In the genomic region with DNA sequence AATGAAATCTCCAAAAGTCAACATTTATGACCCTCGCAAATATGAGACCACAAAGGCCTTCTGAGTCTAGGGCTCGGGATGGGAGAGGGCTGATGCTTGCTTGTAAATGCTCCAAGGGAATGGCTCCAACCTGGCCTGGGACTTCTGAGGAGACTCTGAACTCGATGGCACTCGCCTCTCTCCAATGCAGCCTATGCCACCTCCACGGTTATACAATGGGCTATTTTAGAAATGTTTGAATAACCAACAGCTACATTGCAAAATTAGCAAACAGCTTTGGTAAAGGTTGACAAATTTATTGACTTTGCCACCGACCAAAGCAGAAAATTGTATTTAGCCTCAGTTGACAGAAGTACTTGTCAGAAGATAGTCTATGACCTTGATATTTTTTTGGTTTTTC, we compare ENCODE assay signal across 27 mouse cellular contexts. TPM values are rescaled to one million over a fixed set of nuclear protein-coding genes. Genes with fewer than 3 reads are reported as not detected.
"Had no signal": no experiment of that assay in that cellular context is flagged by ENCODE, and none has a peak within 500 bp of the region (broad histone marks: within the 10 kb centered on the region; RNA-seq: fewer than 3 reads in every experiment).

No protein-coding gene starts in this region.

- H3K9me3 ChIP-seq: heart, embryonic 10.5 days; heart, embryonic 13.5 days; heart, embryonic 15.5 days; hindbrain, embryonic 10.5 days; hindbrain, embryonic 12.5 days; intestine, embryonic 15.5 days; limb, embryonic 10.5 days; limb, embryonic 12.5 days had no signal

- H3K9ac ChIP-seq: heart, embryonic 13.5 days; heart, embryonic 15.5 days; hindbrain, embryonic 12.5 days; hindbrain, embryonic 14.5 days; intestine, embryonic 15.5 days; limb, embryonic 12.5 days had no signal

- H3K4me3 ChIP-seq: gastrocnemius, adult 2 months; heart, adult 2 months; heart, embryonic 10.5 days; heart, embryonic 13.5 days; heart, embryonic 15.5 days; hindbrain, embryonic 10.5 days; hindbrain, embryonic 12.5 days; intestine, embryonic 15.5 days; layer of hippocampus, adult 2 months; left cerebral cortex, adult 2 months; limb, embryonic 10.5 days; limb, embryonic 12.5 days had no signal

- DNase-seq: gastrocnemius, adult 2 months; gastrocnemius, postnatal 10 days; gastrocnemius, postnatal 25 days; heart, adult 2 months; heart, postnatal 14 days; heart, postnatal 4 days; kidney, adult 18-20 months; kidney, adult 8-10 months; kidney, postnatal 10 days; kidney, postnatal 25 days; kidney, postnatal 4 days had no signal

- ATAC-seq: forebrain, embryonic 16.5 days; hindbrain, embryonic 16.5 days; inflammation-experienced regulatory T-cells, adult 6 months; intestine, embryonic 15.5 days; intestine, postnatal 0 days had no signal

- H3K27ac ChIP-seq: gastrocnemius, adult 2 months; heart, adult 2 months; heart, embryonic 10.5 days; heart, embryonic 15.5 days; hindbrain, embryonic 10.5 days; hindbrain, embryonic 12.5 days; hindbrain, embryonic 14.5 days; intestine, embryonic 15.5 days; layer of hippocampus, adult 2 months; left cerebral cortex, adult 2 months; limb, embryonic 10.5 days; limb, embryonic 12.5 days had no signal

- H3K36me3 ChIP-seq: heart, embryonic 15.5 days; hindbrain, embryonic 10.5 days; hindbrain, embryonic 12.5 days; intestine, embryonic 15.5 days; limb, embryonic 12.5 days had no signal

- H3K4me1 ChIP-seq: hindbrain, embryonic 12.5 days; intestine, embryonic 15.5 days had no signal

- H3K4me2 ChIP-seq: heart, embryonic 13.5 days; heart, embryonic 15.5 days; hindbrain, embryonic 12.5 days; hindbrain, embryonic 14.5 days; intestine, embryonic 15.5 days; limb, embryonic 12.5 days had no signal

- H3K27me3 ChIP-seq: heart, embryonic 13.5 days; heart, embryonic 15.5 days; hindbrain, embryonic 12.5 days; intestine, embryonic 15.5 days; limb, embryonic 12.5 days had no signal

RNA-seq across cellular contexts. Expression of a gene that starts 19.9 kb away (rescaled TPM):
- total RNA-seq: granulocyte monocyte progenitor cell, adult 5-6 weeks had no signal
- polyA plus RNA-seq: inflammation-experienced regulatory T-cells, adult 6 months had no signal
